Mouse (Mus musculus) intestine, embryonic 16.5 days (tissue): ENCODE data around the gene Tle2. TPM values are rescaled to one million over a fixed set of nuclear protein-coding genes. Genes with fewer than 3 reads are reported as not detected.
A peak's percentile ranks its signal among the peaks of the same experiment; 100 is the strongest.

Source experiments
- ATAC-seq: fragments of 200-750 bp; cut with Nextera tagmentation; 2 replicates; pipeline ENCODE4 v1.8.0; 2017; ENCODE audit warnings: moderate TSS enrichment, moderate library complexity
- H3K27ac ChIP-seq: fragments of 300-500 bp; sonication (generic); 2 replicates; pipeline ENCODE4 v1.5.1; 2014; ENCODE audit warnings: mild to moderate bottlenecking, low read length
- H3K27me3 ChIP-seq: fragments of 300-500 bp; sonication (generic); replicated peaks from 2 replicates; pipeline ENCODE4 v1.6.1; 2014; ENCODE audit warnings: low read length, control low read depth, mixed read lengths; ENCODE audit not compliant: control insufficient read depth, insufficient read depth
- H3K36me3 ChIP-seq: fragments of 300-500 bp; sonication (generic); 2 replicates; pipeline ENCODE4 v1.6.1; 2014; ENCODE audit warnings: low read length, control low read depth; ENCODE audit not compliant: control insufficient read depth, insufficient read depth
- H3K4me1 ChIP-seq: fragments of 300-500 bp; sonication (generic); 2 replicates; pipeline ENCODE4 v1.6.1; 2014; ENCODE audit warnings: low read length, control low read depth, mixed read lengths; ENCODE audit not compliant: control insufficient read depth, insufficient read depth
- H3K4me2 ChIP-seq: fragments of 300-500 bp; sonication (generic); 2 replicates; pipeline ENCODE4 v1.6.1; 2014; ENCODE audit warnings: low read depth, low read length, control low read depth
- H3K4me3 ChIP-seq: fragments of 300-500 bp; sonication (generic); 2 replicates; pipeline ENCODE4 v1.5.1; 2014; ENCODE audit warnings: mild to moderate bottlenecking, low read length
- H3K9ac ChIP-seq: fragments of 300-500 bp; sonication (generic); 2 replicates; pipeline ENCODE4 v1.6.1; 2014; ENCODE audit warnings: low read depth, low read length
- H3K9me3 ChIP-seq: fragments of 300-500 bp; sonication (generic); 2 replicates; pipeline ENCODE4 v1.6.1; 2016; ENCODE audit warnings: low read length, control low read depth; ENCODE audit not compliant: control insufficient read depth
- WGBS: fragments of 180-500 bp; shearing (Covaris S2); extraction: QIAGEN DNeasy Blood & Tissue Kit; methylation state at CpG from one replicate; pipeline ENCODE4 v1.1.7; 2014; 5-methylcytosine and 5-hydroxymethylcytosine counted together
- polyA plus RNA-seq: library from polyadenylated mRNA; unstranded; fragments of >200 nt; fragmentation: Nextera tagmentation; extraction: Ambion mirVana; gene quantifications from 2 replicates; pipeline ENCODE4 v1.2.1, GENCODE M21; 2015

Gene Tle2
- polyA plus RNA-seq, 1 experiment from 2014 or later, result 12.6 TPM

DNA sequence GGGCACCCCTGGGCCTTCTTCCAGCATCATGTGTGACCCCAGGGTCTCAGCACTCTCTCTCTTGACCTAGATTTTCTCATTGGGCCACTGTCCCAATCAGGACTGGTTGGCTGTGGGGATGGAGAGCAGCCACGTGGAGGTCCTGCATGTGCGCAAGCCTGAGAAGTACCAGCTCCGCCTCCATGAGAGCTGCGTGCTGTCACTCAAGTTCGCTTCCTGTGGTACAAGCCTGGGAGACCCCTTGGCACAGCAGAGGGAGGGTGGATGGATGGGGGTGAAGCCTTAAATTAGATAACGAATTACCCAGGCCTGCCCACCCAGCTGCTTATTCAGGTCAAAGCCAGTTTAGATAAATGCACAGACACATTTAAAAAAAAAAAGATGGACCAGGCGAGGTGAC, 14.4 kb downstream of the Tle2 start:
- Histone ChIP-seq H3K4me1 (peaks cover 2% of the 10 kb centered on the region; the same call in 1 of the 2 replicates), H3K27ac (no peak overlapping the region), H3K9me3 (no peaks in the 10 kb centered on the region), H3K4me3 (no peak overlapping the region), H3K36me3 (peaks cover 2% of the 10 kb centered on the region; the same call in 1 of the 2 replicates), H3K27me3 (no peaks in the 10 kb centered on the region; the same call in 1 of the 2 replicates), H3K9ac (no peak overlapping the region), H3K4me2 (no peak overlapping the region)
- no peak for ATAC-seq
- WGBS, result 72% methylated on average over 7 of the region's 7 CpGs

DNA sequence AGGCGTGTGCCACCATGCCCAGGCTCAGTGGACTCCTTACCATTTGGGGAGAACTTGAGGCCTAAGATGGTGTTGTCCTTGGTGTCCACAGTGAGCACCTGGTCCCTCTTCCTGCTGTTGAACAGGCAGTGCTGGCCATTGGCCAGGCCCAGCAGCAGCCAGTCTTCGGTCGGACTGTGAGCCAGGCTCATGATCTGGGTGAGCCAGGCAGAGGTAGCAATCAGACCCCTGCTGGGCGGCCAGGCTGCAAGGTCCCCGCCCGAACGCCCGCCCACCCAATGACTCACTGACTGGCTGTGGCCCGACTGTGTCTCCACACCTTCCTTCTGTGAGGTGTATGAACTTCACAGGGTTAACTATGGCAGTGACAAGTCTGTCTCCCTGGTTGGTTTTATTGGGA, 17.5 kb downstream of the Tle2 start:
- H3K36me3 ChIP-seq, result no peaks in the 10 kb centered on the region; the same call in 1 of the 2 replicates
- H3K27me3 ChIP-seq, result peaks cover 5% of the 10 kb centered on the region; the same call in 1 of the 2 replicates
- H3K4me3 ChIP-seq, result no peak overlapping the region
- H3K4me2 ChIP-seq, result no peak overlapping the region
- H3K4me1 ChIP-seq, result peaks cover 18% of the 10 kb centered on the region
- no peak overlapping the region for H3K9ac ChIP-seq
- no peaks in the 10 kb centered on the region for H3K9me3 ChIP-seq
- WGBS, result 54% methylated on average over 9 of the region's 9 CpGs
- no peak overlapping the region for H3K27ac ChIP-seq
- ATAC-seq, result no peak

DNA sequence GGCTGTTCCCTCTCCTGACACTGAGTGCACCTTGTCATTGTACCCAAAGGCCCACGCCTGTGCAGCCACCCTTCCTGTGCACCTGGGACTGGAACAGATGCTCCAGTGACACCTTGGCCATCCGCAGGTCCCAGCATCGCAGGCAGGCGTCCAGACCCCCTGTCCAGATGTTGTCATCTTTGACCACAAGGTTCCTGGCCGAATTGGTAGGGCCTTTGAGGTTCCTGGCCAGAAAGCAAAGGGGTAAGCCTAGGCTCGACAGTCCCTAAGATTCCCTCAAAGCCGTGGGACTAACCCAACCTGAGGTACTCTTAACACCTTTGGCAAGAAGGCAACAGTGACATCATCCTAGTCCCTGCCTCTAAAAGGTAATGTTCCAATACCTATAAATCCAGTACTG, 18.3 kb downstream of the Tle2 start:
- Histone ChIP-seq H3K9me3 (no peaks in the 10 kb centered on the region), H3K36me3 (no peaks in the 10 kb centered on the region), H3K9ac (no peak overlapping the region), H3K4me3 (no peak overlapping the region), H3K27ac (no peak overlapping the region), H3K4me1 (peaks cover 26% of the 10 kb centered on the region), H3K4me2 (no peak overlapping the region), H3K27me3 (peaks cover 5% of the 10 kb centered on the region; the same call in 1 of the 2 replicates)
- no peak for ATAC-seq
- WGBS, result 75% methylated on average over 7 of the region's 7 CpGs

DNA sequence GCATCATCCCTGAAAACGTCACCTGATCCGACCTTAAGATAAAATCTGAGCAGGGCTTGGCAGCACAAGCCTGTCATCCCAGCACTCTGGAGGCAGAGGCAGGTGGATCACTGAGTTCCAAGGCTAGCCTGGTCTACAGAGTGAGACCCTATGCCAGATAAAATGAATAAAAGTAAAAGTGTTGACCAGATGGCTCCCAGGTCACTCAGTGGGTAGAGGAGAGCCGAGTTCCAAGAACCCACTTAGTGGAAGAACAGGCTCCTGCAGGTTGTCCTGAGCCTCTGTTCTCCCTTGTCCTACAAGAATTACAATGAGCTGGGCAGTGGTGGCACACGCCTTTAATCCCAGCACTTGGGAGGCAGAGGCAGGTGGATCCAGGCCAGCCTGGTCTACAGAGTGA, 18.9 kb downstream of the Tle2 start:
- Histone ChIP-seq H3K4me3 (no peak overlapping the region), H3K9ac (no peak overlapping the region), H3K36me3 (no peaks in the 10 kb centered on the region), H3K27me3 (peaks cover 5% of the 10 kb centered on the region; the same call in 1 of the 2 replicates), H3K27ac (no peak overlapping the region), H3K4me2 (no peak overlapping the region), H3K9me3 (no peaks in the 10 kb centered on the region), H3K4me1 (peaks cover 31% of the 10 kb centered on the region)
- no peak for ATAC-seq
- WGBS, result 64% methylated on average over 4 of the region's 4 CpGs

DNA sequence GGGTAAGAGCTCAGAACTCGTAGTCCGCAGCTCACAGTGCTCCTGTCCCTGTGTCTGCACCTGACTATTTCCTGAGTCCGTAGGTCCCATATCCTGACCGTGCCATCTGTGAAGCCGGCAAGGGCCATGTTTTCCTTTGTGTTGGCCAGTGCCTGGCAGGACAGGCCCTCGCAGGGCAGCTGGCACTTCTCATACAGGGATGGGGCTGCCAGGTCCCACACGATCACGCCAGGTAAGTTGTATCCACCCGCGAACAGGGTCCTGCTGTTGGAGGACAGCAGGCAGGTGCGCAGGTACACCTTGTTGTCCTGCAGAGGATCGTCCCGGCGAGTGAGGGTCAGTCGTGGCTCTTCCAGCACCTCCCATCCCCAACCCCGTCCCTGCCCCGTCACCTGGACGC, 19.6 kb downstream of the Tle2 start:
- Histone ChIP-seq H3K4me1 (peaks cover 31% of the 10 kb centered on the region), H3K27ac (no peak overlapping the region), H3K9ac (no peak overlapping the region), H3K36me3 (no peaks in the 10 kb centered on the region), H3K4me2 (no peak overlapping the region), H3K27me3 (peaks cover 5% of the 10 kb centered on the region; the same call in 1 of the 2 replicates), H3K9me3 (no peaks in the 10 kb centered on the region), H3K4me3 (no peak overlapping the region)
- ATAC-seq, result no peak
- 70% methylated on average over 18 of the region's 18 CpGs for WGBS

DNA sequence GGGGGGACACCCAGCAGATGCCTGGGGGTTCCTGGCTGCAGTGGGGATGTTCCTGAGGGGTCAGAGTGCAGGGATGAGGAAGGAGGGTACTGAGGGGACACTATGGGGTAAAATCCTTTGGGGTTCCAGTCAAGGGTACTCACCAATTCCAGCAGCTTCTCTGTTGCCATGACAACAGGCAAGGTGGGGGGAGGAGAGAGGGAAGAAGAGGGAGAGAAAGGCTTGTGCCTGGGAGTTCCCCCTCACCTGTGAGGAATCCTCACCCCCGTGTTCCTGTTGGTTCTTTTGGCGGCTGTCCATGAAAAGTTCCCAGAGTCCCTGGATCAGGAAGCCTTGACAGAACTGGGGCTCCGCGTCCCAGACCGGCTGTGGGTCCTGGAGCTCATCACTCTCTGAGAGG, 21.2 kb downstream of the Tle2 start:
- Histone ChIP-seq H3K9ac (peak overlapping the region; percentile 58), H3K4me2 (no peak overlapping the region), H3K27me3 (peaks cover 5% of the 10 kb centered on the region; the same call in 1 of the 2 replicates), H3K36me3 (no peaks in the 10 kb centered on the region), H3K27ac (no peak overlapping the region), H3K4me3 (no peak overlapping the region), H3K9me3 (no peaks in the 10 kb centered on the region), H3K4me1 (peaks cover 37% of the 10 kb centered on the region)
- 55% methylated on average over 5 of the region's 5 CpGs for WGBS
- ATAC-seq, result no peak

DNA sequence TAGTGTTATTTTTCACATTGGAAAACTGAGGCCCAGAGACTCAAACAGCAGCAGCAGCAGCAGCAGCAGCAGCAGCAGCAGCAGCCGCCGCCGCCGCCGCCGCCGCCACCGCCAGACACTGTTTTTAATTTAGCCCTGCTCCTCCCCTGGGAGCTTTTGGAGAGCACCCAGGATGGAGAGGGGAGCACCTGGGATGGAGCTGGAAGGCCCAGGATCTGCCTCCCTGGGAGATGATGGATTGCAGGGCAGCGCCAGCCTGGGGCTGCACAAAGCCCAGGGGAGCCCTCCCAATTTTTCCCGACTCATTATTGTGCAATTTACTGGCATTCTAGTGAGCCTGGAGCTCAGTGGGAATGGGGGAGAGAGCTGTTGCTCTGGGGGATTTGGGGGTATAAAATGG, 22.2 kb downstream of the Tle2 start:
- no peaks in the 10 kb centered on the region for H3K36me3 ChIP-seq
- peak overlapping the region; percentile 58 for H3K9ac ChIP-seq
- peak overlapping the region; percentile 76 for H3K27ac ChIP-seq
- peaks cover 5% of the 10 kb centered on the region; the same call in 1 of the 2 replicates for H3K27me3 ChIP-seq
- H3K4me1 ChIP-seq, result peaks cover 46% of the 10 kb centered on the region
- 29% methylated on average over 10 of the region's 10 CpGs for WGBS
- ATAC-seq, result no peak
- H3K4me3 ChIP-seq, result peak overlapping the region; percentile 34
- no peaks in the 10 kb centered on the region for H3K9me3 ChIP-seq
- H3K4me2 ChIP-seq, result peak overlapping the region; percentile 48

DNA sequence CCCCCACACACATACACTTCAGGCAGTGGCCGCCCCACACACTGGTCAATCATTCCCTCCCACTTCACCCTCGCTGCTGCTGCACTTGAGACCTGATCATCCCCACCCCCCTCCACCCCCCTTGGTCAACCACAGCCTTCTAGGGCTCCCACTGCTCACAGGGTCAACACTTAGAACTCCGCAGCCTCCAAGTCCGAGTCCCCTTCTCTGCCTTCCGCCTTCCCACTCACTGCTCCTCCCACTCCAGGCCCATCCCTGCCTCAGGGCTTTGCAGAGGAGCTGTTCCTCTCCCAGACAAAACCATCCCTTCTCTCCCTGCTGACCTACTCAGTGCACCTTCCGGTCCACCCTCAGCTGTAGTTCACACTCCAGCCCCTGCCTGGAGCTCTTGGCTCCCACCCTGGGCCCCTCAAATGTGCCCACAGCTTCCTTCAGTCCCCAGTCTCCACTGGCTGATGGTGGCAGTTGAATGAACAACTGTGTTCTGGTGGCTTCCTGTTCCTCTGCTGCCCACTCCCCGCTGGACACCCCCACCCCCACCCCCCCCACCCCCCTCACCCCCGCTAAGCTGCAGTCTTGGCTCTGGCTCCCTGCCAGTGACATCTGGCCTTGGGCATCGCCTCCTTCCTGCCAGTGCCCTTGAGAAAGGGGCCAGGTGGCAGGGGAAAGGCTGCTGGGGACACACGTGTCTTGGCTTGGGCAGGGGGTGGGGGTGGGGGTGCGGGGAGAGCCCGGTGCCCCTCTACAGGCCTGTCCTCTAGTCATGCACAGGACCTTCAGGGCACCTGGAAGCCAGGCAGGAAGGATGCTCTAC, 23.0 kb downstream of the Tle2 start:
- Histone ChIP-seq H3K9ac (peak overlapping the region; percentile 58), H3K9me3 (no peaks in the 10 kb centered on the region), H3K27me3 (peaks cover 5% of the 10 kb centered on the region; the same call in 1 of the 2 replicates), H3K4me1 (peaks cover 49% of the 10 kb centered on the region), H3K36me3 (no peaks in the 10 kb centered on the region), H3K27ac (peak overlapping the region; percentile 76), H3K4me3 (peak overlapping the region; percentile 34), H3K4me2 (peak overlapping the region; percentile 48)
- peak; percentile 43 for ATAC-seq
- WGBS, result 6% methylated on average over 11 of the region's 12 CpGs

DNA sequence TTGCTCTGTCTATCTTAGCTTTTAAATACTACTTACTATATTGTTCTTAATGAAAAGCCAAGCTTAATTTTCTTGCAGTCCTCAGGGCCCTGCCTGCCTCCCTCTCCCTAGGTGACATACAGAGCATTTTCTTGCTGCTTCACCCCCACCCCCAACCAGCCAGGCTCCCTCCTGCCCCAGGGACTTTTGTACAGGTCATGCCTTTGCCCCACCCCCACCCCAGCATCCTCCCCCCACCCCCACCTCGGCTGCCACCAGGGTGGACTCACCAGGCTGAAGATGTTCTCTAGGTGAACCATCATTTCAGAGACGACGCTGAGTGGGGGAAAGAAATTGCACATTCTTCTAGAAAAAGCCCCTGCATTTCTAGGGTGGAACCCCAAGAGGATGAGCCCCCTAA, 24.0 kb downstream of the Tle2 start:
- Histone ChIP-seq H3K27ac (no peak overlapping the region), H3K4me1 (peaks cover 54% of the 10 kb centered on the region), H3K4me2 (no peak overlapping the region), H3K9me3 (no peaks in the 10 kb centered on the region), H3K36me3 (no peaks in the 10 kb centered on the region), H3K27me3 (peaks cover 5% of the 10 kb centered on the region; the same call in 1 of the 2 replicates), H3K9ac (no peak overlapping the region), H3K4me3 (no peak overlapping the region)
- 43% methylated on average over 3 of the region's 3 CpGs for WGBS
- no peak for ATAC-seq
